Mouse (Mus musculus): ENCODE measurements around the gene Fcgr3.

DNA sequence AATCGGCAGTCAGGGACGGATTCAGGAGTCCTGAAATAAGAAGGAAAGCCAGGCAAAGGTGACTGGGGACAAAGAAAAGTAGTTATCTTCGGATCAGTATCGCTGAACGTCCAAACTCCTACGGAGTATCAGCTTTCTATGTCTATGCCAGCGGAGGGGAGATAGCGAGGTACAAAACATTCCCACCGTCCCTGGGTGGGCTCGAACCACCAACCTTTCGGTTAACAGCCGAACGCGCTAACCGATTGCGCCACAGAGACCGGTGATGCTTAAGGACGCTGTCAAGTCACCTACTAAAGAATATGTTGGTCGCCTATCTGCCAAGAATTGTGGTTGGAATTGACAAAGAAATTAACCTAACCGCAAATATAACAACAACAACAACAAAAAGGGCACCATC lies 31.0 kb downstream of the Fcgr3 start:
- TF ChIP-seq CTCF (IDR thresholded peaks at IDR 0.05; ENCODE audit: control insufficient read depth, insufficient read depth, low read length) (no peak), POLR2A (IDR thresholded peaks at IDR 0.05; ENCODE audit: borderline replicate concordance, control insufficient read depth, low read depth, low read length) (no peak)
